Mouse (Mus musculus): ENCODE data around the gene Cyp2c23.

DNA sequence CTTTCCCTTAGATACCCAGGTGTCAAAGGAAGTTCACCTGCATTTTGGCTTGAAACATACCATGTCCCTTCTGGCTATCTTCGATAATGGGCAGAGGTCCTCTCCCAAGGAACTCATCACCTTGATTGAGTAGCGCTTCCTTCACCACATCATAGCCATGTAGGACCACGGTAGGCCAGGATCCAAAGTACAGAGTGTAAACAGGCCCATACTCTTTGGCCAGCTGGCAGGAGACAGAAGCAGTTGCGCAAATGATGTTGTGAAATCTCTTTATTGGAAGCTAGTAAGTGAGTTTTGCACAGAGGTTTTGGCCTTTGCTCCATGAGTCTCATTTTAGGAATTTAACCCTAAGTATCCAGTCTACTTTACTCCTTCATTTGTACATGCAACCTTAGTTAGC is 7.5 kb downstream of the Cyp2c23 start:
- TF ChIP-seq CHD2 (IDR thresholded peaks at IDR 0.05; ENCODE audit: low read depth, low read length) (no peak), HCFC1 (IDR thresholded peaks at IDR 0.05; ENCODE audit: borderline replicate concordance, insufficient read depth, low read length) (no peak), ZC3H11A (IDR thresholded peaks at IDR 0.05; ENCODE audit: borderline replicate concordance, low read depth, low read length) (no peak), ZNF384 (IDR thresholded peaks at IDR 0.05; ENCODE audit: low read depth, low read length) (no peak)
